ENCODE assay signal across 25 mouse cellular contexts in genomic region chr5:132959901-132960300, GRCm38 (mm10).
DNase-seq lines count a peak whose midpoint lies in the region; TF ChIP-seq lines count a peak whose summit lies in the region.
"Had no signal": no experiment of that assay in that cellular context is flagged by ENCODE, and none has a peak within 500 bp of the region (broad histone marks: within the 10 kb centered on the region; RNA-seq: fewer than 3 reads in every experiment).

No protein-coding gene starts in this region.

- H3K4me1 ChIP-seq in heart, embryonic 10.5 days, result peaks cover 5% of the 10 kb centered on the region
- H3K4me1 ChIP-seq in lung, adult 2 months (ENCODE audit: control insufficient read depth, insufficient read depth, low read length), result no peaks in the 10 kb centered on the region
- H3K4me1 ChIP-seq: forebrain, embryonic 12.5 days; hindbrain, embryonic 12.5 days; limb, embryonic 15.5 days; neural tube, embryonic 13.5 days had no signal

- no peak for TF ChIP-seq CTCF in lung, adult 2 months (IDR thresholded peaks at IDR 0.05; ENCODE audit: insufficient read depth, low read length)

- H3K27ac ChIP-seq in heart, embryonic 10.5 days, result no peak overlapping the region
- H3K27ac ChIP-seq: embryonic facial prominence, embryonic 13.5 days; forebrain, embryonic 12.5 days; heart, embryonic 15.5 days; hindbrain, embryonic 12.5 days; kidney, postnatal 0 days; limb, embryonic 15.5 days; liver, embryonic 14.5 days; neural tube, embryonic 13.5 days had no signal

- TF ChIP-seq POLR2A in lung, adult 2 months (IDR thresholded peaks at IDR 0.05; ENCODE audit: borderline replicate concordance, extremely low read depth, low read depth, low read length), result no peak

- 17% methylated on average over 1 of the region's 1 CpGs for WGBS in heart, embryonic 10.5 days
- WGBS in lung, adult 2 months, result 50% methylated on average over 1 of the region's 1 CpGs

- no peaks in the 10 kb centered on the region for H3K36me3 ChIP-seq in heart, embryonic 10.5 days
- H3K36me3 ChIP-seq: embryonic facial prominence, embryonic 13.5 days; forebrain, embryonic 12.5 days; heart, embryonic 15.5 days; hindbrain, embryonic 12.5 days; limb, embryonic 15.5 days; neural tube, embryonic 13.5 days had no signal

- H3K4me3 ChIP-seq in heart, embryonic 10.5 days, result no peak overlapping the region
- H3K4me3 ChIP-seq in lung, adult 2 months (replicated peaks; ENCODE audit: extremely low read depth, low read depth, low read length), result no peak overlapping the region
- H3K4me3 ChIP-seq: embryonic facial prominence, embryonic 13.5 days; erythroblast, embryonic 14.5 days; forebrain, embryonic 12.5 days; heart, embryonic 15.5 days; hindbrain, embryonic 12.5 days; limb, embryonic 15.5 days; myocyte; neural tube, embryonic 13.5 days had no signal

- H3K27me3 ChIP-seq in heart, embryonic 10.5 days (ENCODE audit: insufficient read depth, poor library complexity, severe bottlenecking), result no peaks in the 10 kb centered on the region
- H3K27me3 ChIP-seq: embryonic facial prominence, embryonic 13.5 days; forebrain, embryonic 12.5 days; heart, embryonic 15.5 days; hindbrain, embryonic 12.5 days; limb, embryonic 15.5 days; neural tube, embryonic 13.5 days had no signal

- DNase-seq in adrenal gland, adult 2 months, result peak; percentile 1
- DNase-seq in adrenal gland, adult 18-20 months (ENCODE audit: low spot score in 2 of 2), result no peak
- peak; percentile 59 for DNase-seq in heart, adult 8-10 months (ENCODE audit: low spot score)
- no peak for DNase-seq in heart, embryonic 10.5 days (ENCODE audit: low spot score)
- DNase-seq in lung, postnatal 10 days, result peak; percentile 44
- no peak for DNase-seq in lung, adult 2 months
- peak; percentile 15 to 16 for DNase-seq in heart, postnatal 36 days
- no peak for DNase-seq in right cerebral cortex, postnatal 25 days
- DNase-seq: adrenal gland, postnatal 14 days; cerebellum, adult 2 months; cerebellum, postnatal 36 days; embryo, embryonic 11 days; kidney, adult 2 months; layer of hippocampus, adult 9-11 months; right cerebral cortex, adult 18-20 months had no signal

- intact Hi-C loops in heart, postnatal 36 days (cut with DNase I), result no loop called here

- H3K9me3 ChIP-seq in heart, embryonic 10.5 days, result no peaks in the 10 kb centered on the region
- H3K9me3 ChIP-seq: embryonic facial prominence, embryonic 13.5 days; forebrain, embryonic 12.5 days; heart, embryonic 15.5 days; hindbrain, embryonic 12.5 days; limb, embryonic 15.5 days; neural tube, embryonic 13.5 days had no signal

Comparison
In these comparisons a context has a peak if more than half of its experiments do, and no peak if none do; other contexts are left out.
1. DNase-seq: peak in adrenal gland, adult 2 months (single experiment), heart, adult 8-10 months (single experiment), lung, postnatal 10 days (single experiment) and heart, postnatal 36 days (2 of 2); none in adrenal gland, adult 18-20 months (0 of 2), heart, embryonic 10.5 days (single experiment), lung, adult 2 months (single experiment) and right cerebral cortex, postnatal 25 days (single experiment).